Mouse (Mus musculus): ENCODE measurements around the gene Rhbdl3. TPM values are rescaled to one million over a fixed set of nuclear protein-coding genes. Genes with fewer than 3 reads are reported as not detected.
"Not testable (repeated sequence)": the region's sequence is repeated elsewhere in the genome, so short reads cannot be mapped to it uniquely, and the experiment has no call there.

The Rhbdl3 gene
- polyA plus RNA-seq, 1 experiment from 2014 or later: 3.3 TPM

- Histone ChIP-seq H3K4me3 (ENCODE audit: low read depth, low read length) (no peak overlapping the region), H3K9me3 (ENCODE audit: control insufficient read depth, low read depth, low read length) (no peaks in the 10 kb centered on the region), H3K4me2 (replicated peaks; ENCODE audit: low read depth, low read length) (no peak overlapping the region), H3K36me3 (ENCODE audit: control insufficient read depth, insufficient read depth, low read length) (no peaks in the 10 kb centered on the region; the same call in 1 of the 2 replicates), H3K27ac (ENCODE audit: low read length) (no peak overlapping the region), H3K9ac (replicated peaks; ENCODE audit: low read depth, low read length) (no peak overlapping the region), H3K27me3 (ENCODE audit: control insufficient read depth, insufficient read depth, low read length) (no peaks in the 10 kb centered on the region), H3K4me1 (ENCODE audit: control insufficient read depth, insufficient read depth, low read length) (no peaks in the 10 kb centered on the region)
- ATAC-seq (ENCODE audit: insufficient number of reproducible peaks, insufficient read depth, low FRiP score, low read depth): no peak
- WGBS: 37% methylated on average over 4 of the region's 4 CpGs
Measured at GRCm38 (mm10) chr11:80354832-80355231, 54.1 kb downstream of the Rhbdl3 start.

- H3K27me3 ChIP-seq (ENCODE audit: control insufficient read depth, insufficient read depth, low read length): no peaks in the 10 kb centered on the region
- no peak overlapping the region for H3K4me3 ChIP-seq (ENCODE audit: low read depth, low read length)
- H3K9ac ChIP-seq (replicated peaks; ENCODE audit: low read depth, low read length): no peak overlapping the region
- H3K36me3 ChIP-seq (ENCODE audit: control insufficient read depth, insufficient read depth, low read length): peaks cover 36% of the 10 kb centered on the region
- no peak for ATAC-seq (ENCODE audit: insufficient number of reproducible peaks, insufficient read depth, low FRiP score, low read depth)
- no peaks in the 10 kb centered on the region for H3K9me3 ChIP-seq (ENCODE audit: control insufficient read depth, low read depth, low read length)
- no peaks in the 10 kb centered on the region for H3K4me1 ChIP-seq (ENCODE audit: control insufficient read depth, insufficient read depth, low read length)
- 81% methylated on average over 1 of the region's 1 CpGs for WGBS
- no peak overlapping the region for H3K27ac ChIP-seq (ENCODE audit: low read length)
- no peak overlapping the region for H3K4me2 ChIP-seq (replicated peaks; ENCODE audit: low read depth, low read length)
Measured at GRCm38 (mm10) chr11:80368949-80369348, 68.2 kb downstream of the Rhbdl3 start.

GRCm38 (mm10) chr11:80376651-80377050, 75.9 kb downstream of the Rhbdl3 start:
- no peak overlapping the region for H3K27ac ChIP-seq (ENCODE audit: low read length)
- WGBS: 49% methylated on average over 4 of the region's 4 CpGs
- peaks cover 14% of the 10 kb centered on the region for H3K36me3 ChIP-seq (ENCODE audit: control insufficient read depth, insufficient read depth, low read length)
- H3K27me3 ChIP-seq (ENCODE audit: control insufficient read depth, insufficient read depth, low read length): no peaks in the 10 kb centered on the region
- no peak for ATAC-seq (ENCODE audit: insufficient number of reproducible peaks, insufficient read depth, low FRiP score, low read depth)
- no peaks in the 10 kb centered on the region for H3K4me1 ChIP-seq (ENCODE audit: control insufficient read depth, insufficient read depth, low read length)
- no peak overlapping the region for H3K4me2 ChIP-seq (replicated peaks; ENCODE audit: low read depth, low read length)
- no peak overlapping the region for H3K9ac ChIP-seq (replicated peaks; ENCODE audit: low read depth, low read length)
- no peaks in the 10 kb centered on the region for H3K9me3 ChIP-seq (ENCODE audit: control insufficient read depth, low read depth, low read length)
- no peak overlapping the region for H3K4me3 ChIP-seq (ENCODE audit: low read depth, low read length)

GRCm38 (mm10) chr11:80377712-80378451, 77.2 kb downstream of the Rhbdl3 start, which contains the start of gene 5730455P16Rik:
Gene 5730455P16Rik (minus strand): TSS chr11:80378034.
- peak within 1 kb of the TSS; percentile 78 for H3K4me2 ChIP-seq (replicated peaks; ENCODE audit: low read depth, low read length)
- H3K36me3 ChIP-seq (ENCODE audit: control insufficient read depth, insufficient read depth, low read length): peaks cover 14% of the 10 kb centered on the region
- WGBS: 2% methylated on average over 34 of the region's 43 CpGs
- H3K9ac ChIP-seq (replicated peaks; ENCODE audit: low read depth, low read length): peak within 1 kb of the TSS; percentile 75
- 0 out of 2 replicates have a peak, but pooled peaks cover 6% of the 10 kb centered on the region for H3K4me1 ChIP-seq (ENCODE audit: control insufficient read depth, insufficient read depth, low read length)
- H3K27me3 ChIP-seq (ENCODE audit: control insufficient read depth, insufficient read depth, low read length): no peaks in the 10 kb centered on the region
- peak within 1 kb of the TSS; percentile 77 for H3K4me3 ChIP-seq (ENCODE audit: low read depth, low read length)
- no peaks in the 10 kb centered on the region for H3K9me3 ChIP-seq (ENCODE audit: control insufficient read depth, low read depth, low read length)
- peak within 1 kb of the TSS; percentile 59; the same call in 1 of the 2 replicates for H3K27ac ChIP-seq (ENCODE audit: low read length)
- ATAC-seq (ENCODE audit: insufficient number of reproducible peaks, insufficient read depth, low FRiP score, low read depth): peak; percentile 68; the same call in 1 of the 2 replicates

- not testable (repeated sequence) for H3K27ac ChIP-seq (ENCODE audit: low read length); H3K9ac ChIP-seq (replicated peaks; ENCODE audit: low read depth, low read length)
- 65% methylated on average over 2 of the region's 2 CpGs for WGBS
Measured at GRCm38 (mm10) chr11:80378452-80379068, 77.8 kb downstream of the Rhbdl3 start.

GRCm38 (mm10) chr11:80379184-80379583, 78.5 kb downstream of the Rhbdl3 start:
- H3K4me2 ChIP-seq (replicated peaks; ENCODE audit: low read depth, low read length); H3K27me3 ChIP-seq (ENCODE audit: control insufficient read depth, insufficient read depth, low read length); H3K9ac ChIP-seq (replicated peaks; ENCODE audit: low read depth, low read length); H3K36me3 ChIP-seq (ENCODE audit: control insufficient read depth, insufficient read depth, low read length); H3K27ac ChIP-seq (ENCODE audit: low read length); H3K4me1 ChIP-seq (ENCODE audit: control insufficient read depth, insufficient read depth, low read length); ATAC-seq (ENCODE audit: insufficient number of reproducible peaks, insufficient read depth, low FRiP score, low read depth); H3K9me3 ChIP-seq (ENCODE audit: control insufficient read depth, low read depth, low read length); H3K4me3 ChIP-seq (ENCODE audit: low read depth, low read length): not testable (repeated sequence)
- 88% methylated on average over 7 of the region's 7 CpGs for WGBS

More at GRCm38 (mm10) chr11:80378452-80379068, 77.8 kb downstream of the Rhbdl3 start:
- not testable (repeated sequence) for H3K36me3 ChIP-seq (ENCODE audit: control insufficient read depth, insufficient read depth, low read length); ATAC-seq (ENCODE audit: insufficient number of reproducible peaks, insufficient read depth, low FRiP score, low read depth); H3K27me3 ChIP-seq (ENCODE audit: control insufficient read depth, insufficient read depth, low read length); H3K4me1 ChIP-seq (ENCODE audit: control insufficient read depth, insufficient read depth, low read length); H3K9me3 ChIP-seq (ENCODE audit: control insufficient read depth, low read depth, low read length)
- Histone ChIP-seq H3K4me3 (ENCODE audit: low read depth, low read length) (peak overlapping the region; percentile 77; the same call in 1 of the 2 replicates), H3K4me2 (replicated peaks; ENCODE audit: low read depth, low read length) (peak overlapping the region; percentile 78)

GRCm38 (mm10) chr11:80382626-80383018, 81.9 kb downstream of the Rhbdl3 start:
- no peak for ATAC-seq (ENCODE audit: insufficient number of reproducible peaks, insufficient read depth, low FRiP score, low read depth)
- Histone ChIP-seq H3K9me3 (ENCODE audit: control insufficient read depth, low read depth, low read length) (no peaks in the 10 kb centered on the region), H3K4me2 (replicated peaks; ENCODE audit: low read depth, low read length) (peak overlapping the region; percentile 45), H3K9ac (replicated peaks; ENCODE audit: low read depth, low read length) (peak overlapping the region; percentile 31), H3K36me3 (ENCODE audit: control insufficient read depth, insufficient read depth, low read length) (peaks cover 12% of the 10 kb centered on the region; the same call in 1 of the 2 replicates), H3K4me1 (ENCODE audit: control insufficient read depth, insufficient read depth, low read length) (peaks cover 15% of the 10 kb centered on the region; the same call in 1 of the 2 replicates), H3K4me3 (ENCODE audit: low read depth, low read length) (peak overlapping the region; percentile 70), H3K27ac (ENCODE audit: low read length) (peak overlapping the region; percentile 72), H3K27me3 (ENCODE audit: control insufficient read depth, insufficient read depth, low read length) (no peaks in the 10 kb centered on the region)
- WGBS: 2% methylated on average over 12 of the region's 12 CpGs

- Histone ChIP-seq H3K4me1 (ENCODE audit: control insufficient read depth, insufficient read depth, low read length) (peaks cover 15% of the 10 kb centered on the region; the same call in 1 of the 2 replicates), H3K4me3 (ENCODE audit: low read depth, low read length) (peak within 1 kb of the TSS; percentile 70), H3K27ac (ENCODE audit: low read length) (peak within 1 kb of the TSS; percentile 72), H3K4me2 (replicated peaks; ENCODE audit: low read depth, low read length) (peak within 1 kb of the TSS; percentile 73), H3K9me3 (ENCODE audit: control insufficient read depth, low read depth, low read length) (no peaks in the 10 kb centered on the region), H3K36me3 (ENCODE audit: control insufficient read depth, insufficient read depth, low read length) (peaks cover 17% of the 10 kb centered on the region; the same call in 1 of the 2 replicates), H3K9ac (replicated peaks; ENCODE audit: low read depth, low read length) (peak within 1 kb of the TSS; percentile 97), H3K27me3 (ENCODE audit: control insufficient read depth, insufficient read depth, low read length) (no peaks in the 10 kb centered on the region)
- under 1% methylated on average over 33 of the region's 33 CpGs for WGBS
- ATAC-seq (ENCODE audit: insufficient number of reproducible peaks, insufficient read depth, low FRiP score, low read depth): peak; percentile 91
Measured at GRCm38 (mm10) chr11:80383019-80383625, 82.4 kb downstream of the Rhbdl3 start, which contains the start of gene Zfp207. Gene Zfp207 (plus strand): TSS chr11:80383279.
